Mouse (Mus musculus) adrenal gland, postnatal 36 days (tissue): ENCODE measurements around the gene Gpr155. TPM values are rescaled to one million over a fixed set of nuclear protein-coding genes. Genes with fewer than 3 reads are reported as not detected.

ENCODE experiments used
- DNase-seq, 2 experiments: peaks; one replicate each; pipeline ENCODE4 v3.0.0; 2021; ENCODE audit warnings: mixed read lengths in 1 of 2
- long read RNA-seq, 2 experiments: library from polyadenylated mRNA; stranded (forward); transcript quantifications; one replicate each; pipeline ENCODE4 v2.0.0; 2021; ENCODE audit warnings: borderline sequencing depth in 2 of 2
- total RNA-seq, 2 experiments: library from RNA; stranded (reverse); gene quantifications; 2 replicates each; pipeline ENCODE4 v1.2.3; 2021

Gpr155 gene
- 1 to 10 TPM; 5.3 to 6.0 TPM for total RNA-seq
- long read RNA-seq, experiment 1, partial matches to known transcripts = 0 of 2 reads
- long read RNA-seq, experiment 1, other reads (novel, unspliced or antisense) = 2 of 2 reads
- long read RNA-seq, experiment 2, partial matches to known transcripts = 0 of 3 reads
- long read RNA-seq, experiment 2, other reads (novel, unspliced or antisense) = 3 of 3 reads

DNA sequence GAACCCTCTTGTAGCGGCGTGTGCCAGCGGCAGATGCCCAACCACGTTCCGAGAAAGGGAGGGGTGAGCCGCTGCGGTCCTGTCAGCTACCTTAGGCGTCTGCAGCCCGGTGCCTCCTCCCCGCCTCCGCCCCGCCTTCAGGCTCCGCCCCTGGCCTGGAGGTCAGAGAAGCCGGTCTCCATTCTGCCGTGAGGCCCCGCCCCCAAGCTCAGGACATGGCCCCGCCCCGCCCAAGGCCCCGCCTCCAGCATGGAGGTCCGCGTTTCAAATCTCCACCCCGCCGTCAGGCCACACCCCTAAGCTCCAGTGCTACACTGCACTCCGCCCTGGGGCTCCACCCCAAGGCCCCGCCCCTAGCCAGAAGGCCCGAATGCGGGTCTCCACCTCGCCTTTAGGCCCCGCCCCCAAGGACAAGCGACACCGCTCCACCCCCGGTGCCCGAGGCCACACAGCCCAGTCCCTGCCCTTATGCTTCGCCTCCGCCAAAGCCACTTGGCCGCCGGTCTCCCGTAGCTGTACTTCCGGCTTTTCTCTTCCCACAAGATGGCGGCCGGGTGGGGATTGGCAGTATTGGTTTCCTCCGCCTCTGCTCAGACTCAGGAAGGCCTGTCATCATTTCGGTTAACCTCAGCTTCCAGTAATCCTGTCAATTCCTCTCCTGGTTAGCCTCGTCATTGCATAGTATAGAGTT, at the start of gene Gpr155:
Gene Gpr155, minus strand, starts transcription at position 217 of the 691 bp plus-strand sequence.
- peak; percentile 100 for DNase-seq

DNA sequence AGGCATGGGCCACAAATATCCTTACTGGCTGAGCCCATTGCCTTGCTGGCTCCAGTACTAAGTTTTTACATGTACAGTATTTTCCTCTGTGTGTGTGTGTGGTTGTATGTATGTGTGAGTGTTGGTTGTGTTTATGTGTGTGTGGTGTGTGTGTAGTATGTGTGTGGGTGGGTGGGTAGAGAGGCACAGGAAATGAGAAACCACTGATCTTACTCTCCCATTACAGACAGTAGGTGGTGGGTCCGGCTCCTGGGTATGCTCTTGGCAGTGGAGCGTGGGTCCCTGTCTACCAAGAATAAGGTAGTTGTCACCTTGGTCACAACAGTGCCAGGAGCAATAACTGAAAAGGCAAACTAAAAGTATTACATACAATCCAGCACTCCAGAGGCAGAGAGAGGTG, 49.5 kb upstream of the Gpr155 start:
- no peak for DNase-seq

DNA sequence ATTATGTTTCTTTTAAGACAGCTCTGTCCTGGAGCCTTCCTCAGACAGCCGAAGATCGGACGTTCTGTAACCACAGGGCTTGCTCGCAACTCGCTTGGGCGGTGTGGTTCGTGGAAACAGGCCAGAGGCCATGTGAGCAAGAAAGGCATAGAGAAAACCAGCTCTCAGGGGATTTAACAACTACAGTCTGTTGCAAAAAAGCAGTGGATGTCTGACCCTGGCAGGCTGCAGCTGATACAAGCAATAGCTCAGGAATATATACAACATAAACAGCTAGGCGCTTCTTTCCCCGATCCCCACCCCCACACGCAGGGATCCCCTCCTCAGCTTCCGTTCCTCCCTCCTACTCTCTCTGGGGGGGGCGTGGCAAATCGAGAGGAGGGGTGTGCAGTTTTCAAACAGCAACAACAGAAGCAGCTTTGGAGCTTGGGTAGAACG, 45.6 kb upstream of the Gpr155 start:
- peak in 1 of 2 experiments; percentile 47 for DNase-seq

DNA sequence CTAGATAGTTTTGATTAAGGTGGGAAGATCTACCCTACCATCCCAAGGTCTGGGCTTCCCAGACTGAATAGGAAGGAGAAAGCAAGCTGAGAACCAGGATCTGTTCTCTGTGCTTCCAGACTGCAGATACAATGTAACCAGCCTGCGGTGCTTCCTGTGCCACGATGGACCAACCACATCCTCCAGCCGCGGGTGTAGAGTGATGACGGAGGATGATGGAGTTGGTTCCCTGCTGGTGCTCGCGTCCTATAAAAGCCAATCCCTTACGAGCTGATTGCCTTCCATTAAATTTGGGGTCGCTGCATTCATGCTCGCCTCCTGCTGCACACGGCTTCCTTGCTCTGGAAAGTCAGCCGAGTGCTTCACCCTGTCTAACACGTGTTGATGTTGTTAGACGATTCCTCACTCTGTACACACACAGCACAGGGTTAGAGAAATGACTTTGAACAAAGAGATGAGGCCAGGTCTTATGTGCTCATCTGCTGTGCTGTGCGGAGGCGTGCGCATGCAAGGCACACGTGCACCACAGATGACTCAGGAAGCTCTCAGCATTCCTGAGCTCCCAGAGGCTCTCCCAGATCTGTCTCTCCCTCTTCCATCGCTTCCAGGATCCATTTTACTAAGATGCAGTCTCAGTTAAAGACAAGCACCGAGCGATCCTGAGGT, 42.6 kb upstream of the Gpr155 start:
- DNase-seq = peak; percentile 24 to 29

DNA sequence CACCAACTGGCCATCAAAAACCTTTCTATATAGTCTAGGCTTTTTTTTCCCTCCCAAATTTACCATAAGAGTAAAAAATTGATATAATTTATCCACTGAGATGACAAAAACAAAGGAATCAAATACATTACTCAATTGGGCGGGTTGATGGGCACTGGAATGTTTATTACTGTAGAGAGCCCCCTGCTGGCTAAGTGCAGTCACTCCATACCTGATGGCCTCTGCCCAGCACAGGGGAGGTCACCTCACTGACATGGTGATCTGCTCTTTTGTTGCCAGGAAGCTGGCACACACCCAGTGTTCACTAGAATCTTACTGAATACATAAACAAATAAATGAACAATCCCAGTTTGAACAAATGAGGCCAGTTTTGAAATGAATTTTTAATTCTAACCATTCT, 40.9 kb upstream of the Gpr155 start:
- peak; percentile 37 to 54 for DNase-seq

DNA sequence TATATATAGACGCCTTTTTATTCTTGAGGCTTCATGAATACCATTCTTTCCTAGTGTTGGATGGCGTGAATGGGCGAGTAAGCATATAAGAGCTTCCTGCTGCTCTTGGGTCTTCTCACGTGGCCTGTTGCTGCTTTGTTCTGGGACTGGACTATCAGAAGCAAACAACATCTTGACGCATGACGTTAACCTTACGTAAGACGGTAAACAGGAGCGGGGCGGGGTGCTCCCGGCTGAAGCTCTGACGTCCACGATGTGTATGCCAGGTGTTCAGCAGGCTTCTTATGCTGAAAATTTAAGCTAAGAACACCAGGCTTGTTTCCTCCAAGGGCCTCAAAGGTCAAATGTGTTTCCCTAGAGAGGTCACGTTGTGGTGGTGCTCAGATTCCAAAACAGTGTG, 39.5 kb upstream of the Gpr155 start:
- no peak for DNase-seq

DNA sequence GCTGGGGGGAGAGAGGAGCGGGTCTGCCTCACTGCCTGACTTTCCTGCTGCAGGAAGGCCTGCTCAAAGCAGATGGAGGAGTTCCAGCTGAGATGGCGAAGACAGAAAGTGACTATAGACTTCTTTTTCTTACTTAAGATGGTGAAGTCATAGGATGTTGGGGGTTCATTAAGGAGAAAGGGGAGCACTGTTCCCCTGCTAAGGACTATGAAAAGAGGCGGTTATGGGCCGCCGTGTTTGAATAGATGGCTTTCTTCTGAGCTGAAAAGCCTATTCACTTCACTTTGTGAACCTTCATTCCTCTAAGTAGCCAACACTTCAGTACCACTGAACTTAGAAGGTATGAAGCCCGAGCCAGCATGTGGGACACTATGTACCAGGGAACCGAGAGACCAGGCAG, 33.4 kb upstream of the Gpr155 start:
- no peak for DNase-seq

DNA sequence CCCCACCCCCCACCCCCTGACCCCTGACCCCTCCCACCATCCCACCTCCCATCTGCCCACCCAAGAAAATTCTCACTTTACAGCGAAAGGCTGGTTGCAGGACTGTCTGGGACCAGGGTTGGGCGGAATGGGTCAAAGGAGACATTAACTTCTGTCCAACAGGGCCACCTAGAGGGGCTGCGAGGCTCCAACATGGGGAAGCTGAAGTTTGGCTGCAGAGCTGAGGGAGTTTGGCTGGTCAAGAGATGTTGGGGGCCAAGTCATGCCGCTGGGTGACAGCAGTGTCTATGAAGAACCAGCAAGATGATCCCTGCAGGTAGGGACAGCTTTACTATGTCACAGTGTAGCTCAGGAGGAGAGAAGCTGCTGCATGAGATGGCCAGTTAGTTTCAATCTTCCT, 32.9 kb upstream of the Gpr155 start:
- peak; percentile 41 to 45 for DNase-seq

DNA sequence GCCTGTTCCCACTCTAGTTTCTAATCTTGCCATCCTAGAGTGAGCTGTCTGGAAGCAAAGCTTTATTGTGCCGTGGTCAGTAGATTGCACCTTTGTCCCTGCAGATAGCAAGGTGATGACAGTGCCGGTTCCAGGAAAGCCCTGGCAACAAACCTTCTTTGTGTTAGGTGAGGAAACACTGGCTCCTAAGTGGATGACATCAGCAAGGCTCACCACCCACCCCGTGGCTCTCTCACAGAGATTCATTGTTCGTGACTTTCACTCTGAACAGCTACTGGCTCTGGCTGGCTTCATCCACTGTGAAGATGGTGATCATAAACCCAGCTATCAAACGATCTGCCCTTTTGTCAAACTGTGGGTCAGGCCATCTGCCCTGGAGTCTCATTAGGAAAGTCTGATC, 29.5 kb upstream of the Gpr155 start:
- no peak for DNase-seq

DNA sequence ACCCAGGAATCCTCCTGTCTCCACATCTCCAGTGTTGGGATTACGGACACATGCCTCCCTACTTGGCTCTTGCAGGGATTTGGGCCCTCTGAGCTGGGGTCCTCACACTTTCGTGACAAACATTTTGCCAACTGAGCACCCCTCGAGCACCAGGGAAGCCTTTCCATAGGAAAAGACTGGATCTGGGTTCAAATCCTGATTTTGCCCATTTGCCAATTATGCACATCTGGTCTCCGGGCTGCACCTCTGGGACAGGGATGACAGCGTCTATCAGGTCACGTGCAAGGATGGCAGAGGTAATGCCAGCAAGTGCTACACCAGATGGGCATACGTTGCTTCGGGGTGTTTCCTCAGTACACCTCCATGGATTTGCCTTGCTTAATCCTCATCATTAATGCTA, 23.7 kb upstream of the Gpr155 start:
- no peak for DNase-seq

DNA sequence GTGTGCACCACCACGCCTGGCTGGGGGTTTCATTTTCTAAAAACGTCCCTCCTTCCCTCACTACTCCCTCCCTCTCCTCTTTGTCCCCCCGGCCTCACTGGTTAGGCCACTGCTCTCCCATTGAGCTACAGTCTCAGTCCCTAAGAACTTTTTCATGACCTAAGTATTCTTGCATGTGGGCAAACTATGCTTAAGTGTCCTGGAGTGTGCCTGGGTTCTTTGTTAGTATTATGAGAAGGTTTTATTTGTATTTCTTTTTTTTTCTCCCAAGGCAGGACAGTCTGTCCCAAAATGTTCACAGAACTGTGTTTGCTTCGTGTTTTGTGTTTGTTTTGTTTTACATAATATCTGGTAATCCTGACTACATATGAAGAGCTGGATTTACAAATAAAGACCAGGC, 21.3 kb upstream of the Gpr155 start:
- no peak for DNase-seq

DNA sequence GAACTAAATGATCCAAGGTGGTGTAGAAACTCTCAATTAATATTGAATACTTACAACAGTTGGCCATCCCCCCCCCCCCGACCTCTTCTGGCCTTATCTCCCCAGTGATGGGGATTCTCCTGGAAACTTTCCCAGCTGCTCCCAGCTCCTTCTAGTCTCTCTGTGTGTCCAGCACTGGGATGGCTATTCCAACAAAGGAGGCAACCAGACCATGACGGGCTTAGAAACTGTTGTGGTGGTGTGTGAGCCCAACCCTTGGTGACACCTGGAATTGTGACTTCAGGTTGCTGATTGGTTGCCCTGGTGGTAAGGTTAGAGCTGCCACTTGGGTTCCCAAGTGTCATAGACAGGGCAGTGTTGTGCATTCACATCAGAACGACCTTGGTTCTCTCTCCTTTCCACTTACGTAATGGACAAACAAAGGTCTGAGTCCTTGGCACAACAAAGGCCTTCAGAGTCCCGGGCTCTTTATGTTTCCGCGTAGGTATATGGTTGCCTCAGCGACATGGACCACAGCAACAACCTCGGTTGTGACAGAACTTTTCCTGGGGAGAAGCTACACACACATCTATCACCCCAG, 20.1 kb upstream of the Gpr155 start:
- no peak for DNase-seq

DNA sequence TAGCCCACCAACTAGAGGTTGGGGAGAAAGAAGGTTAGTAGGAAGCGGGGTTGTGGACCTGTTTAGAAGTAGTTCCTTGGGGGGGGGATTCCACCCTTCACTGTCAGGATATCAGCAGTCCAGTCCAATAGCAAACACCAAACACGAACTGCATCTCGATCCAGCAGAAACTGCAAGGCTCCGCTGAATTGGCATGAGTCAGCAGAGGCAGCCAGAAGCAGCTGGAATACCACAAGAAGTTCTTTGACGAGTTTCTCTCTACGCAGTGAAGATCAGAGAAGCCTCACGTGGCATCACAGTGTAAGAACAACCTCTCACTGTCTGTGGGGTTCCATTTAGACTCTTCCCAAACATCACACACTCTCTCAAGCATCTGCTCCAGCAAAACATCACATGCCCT, 18.6 kb upstream of the Gpr155 start:
- no peak for DNase-seq

DNA sequence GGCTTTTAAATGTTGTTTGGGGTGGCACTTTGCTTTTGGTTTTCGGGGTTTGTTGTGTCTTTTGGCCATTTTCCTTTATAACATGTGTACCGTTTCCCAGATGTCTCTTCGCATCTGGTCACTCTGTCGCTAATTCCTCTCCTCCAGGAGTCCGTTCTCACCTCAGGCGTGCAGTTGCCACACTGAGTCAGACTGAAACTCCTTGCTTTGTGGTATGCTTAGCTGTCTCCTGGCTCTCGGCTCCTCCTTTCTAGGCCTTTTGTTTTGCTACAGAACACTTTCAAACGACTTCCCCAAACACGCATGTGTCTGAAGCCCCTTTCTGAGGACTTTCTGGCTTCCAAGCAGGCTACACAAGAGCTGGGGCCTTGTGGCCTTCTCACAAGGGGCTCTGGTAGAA, 18.1 kb upstream of the Gpr155 start:
- DNase-seq = no peak

DNA sequence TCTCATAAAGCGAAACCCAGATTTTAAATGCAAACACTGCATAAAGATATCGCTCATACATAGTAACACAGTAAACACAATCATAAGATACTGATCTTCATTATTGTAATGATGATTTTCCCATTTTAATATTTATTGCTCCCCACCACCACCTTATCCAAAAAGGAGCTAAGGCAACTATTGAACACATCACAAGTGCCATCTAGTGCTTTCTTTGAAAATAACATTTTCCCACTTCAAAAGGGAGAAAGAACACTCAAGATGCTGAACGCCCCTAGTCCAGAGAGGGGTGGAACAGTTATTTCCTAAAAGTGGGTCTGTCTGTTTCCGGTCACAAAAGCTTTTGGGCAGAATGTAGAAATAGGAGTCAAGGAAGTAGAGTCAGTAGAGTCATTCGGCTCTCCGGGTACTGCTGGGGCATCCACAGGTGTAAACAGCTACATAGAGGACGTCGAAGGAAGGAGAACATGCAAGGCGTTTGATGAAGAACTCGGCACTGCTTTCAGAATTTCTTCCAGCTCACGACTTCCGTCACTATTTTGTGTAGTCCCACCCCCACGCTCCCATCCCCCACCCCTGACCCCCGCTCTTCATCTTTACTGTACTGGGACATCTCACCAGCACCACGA, 17.1 kb upstream of the Gpr155 start:
- DNase-seq = no peak

DNA sequence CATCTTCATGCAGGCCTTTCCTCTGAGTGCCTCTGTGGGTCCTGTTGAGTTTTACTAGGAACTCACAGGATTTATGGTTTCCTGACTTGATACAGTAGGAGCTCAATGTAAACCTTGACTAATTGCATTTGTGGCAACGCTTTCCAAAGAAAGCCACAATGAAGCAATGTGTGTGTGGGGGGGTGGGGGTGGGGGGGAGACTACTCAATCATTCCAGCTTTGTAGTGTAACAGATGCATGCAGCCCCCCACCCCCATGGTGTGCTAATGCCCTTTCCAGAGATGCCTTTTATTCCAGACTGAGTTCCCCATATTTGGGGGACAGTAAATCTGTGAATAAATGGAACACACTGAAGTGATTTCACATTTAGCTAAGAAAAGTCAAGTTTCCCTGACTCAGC, 15.3 kb upstream of the Gpr155 start:
- DNase-seq = no peak

DNA sequence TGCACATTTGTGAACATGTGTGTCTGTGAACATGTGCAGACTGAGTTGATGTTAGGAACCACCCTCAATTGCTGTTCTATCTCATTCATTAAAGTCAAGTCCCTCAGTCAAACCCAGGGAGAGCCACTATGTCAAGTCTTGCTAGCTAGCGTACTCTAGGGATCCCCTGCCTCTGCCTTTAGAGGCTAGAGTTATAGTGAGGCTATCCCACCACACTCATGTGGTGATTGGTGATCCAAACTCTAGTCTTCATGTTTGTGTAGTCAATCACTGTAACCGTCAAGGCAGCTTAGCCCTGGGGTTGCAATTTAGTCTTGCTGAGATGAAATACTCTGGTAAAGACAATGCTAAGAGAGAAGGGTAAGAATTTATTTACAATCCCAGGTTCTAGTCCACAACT, 11.1 kb upstream of the Gpr155 start:
- DNase-seq = no peak

DNA sequence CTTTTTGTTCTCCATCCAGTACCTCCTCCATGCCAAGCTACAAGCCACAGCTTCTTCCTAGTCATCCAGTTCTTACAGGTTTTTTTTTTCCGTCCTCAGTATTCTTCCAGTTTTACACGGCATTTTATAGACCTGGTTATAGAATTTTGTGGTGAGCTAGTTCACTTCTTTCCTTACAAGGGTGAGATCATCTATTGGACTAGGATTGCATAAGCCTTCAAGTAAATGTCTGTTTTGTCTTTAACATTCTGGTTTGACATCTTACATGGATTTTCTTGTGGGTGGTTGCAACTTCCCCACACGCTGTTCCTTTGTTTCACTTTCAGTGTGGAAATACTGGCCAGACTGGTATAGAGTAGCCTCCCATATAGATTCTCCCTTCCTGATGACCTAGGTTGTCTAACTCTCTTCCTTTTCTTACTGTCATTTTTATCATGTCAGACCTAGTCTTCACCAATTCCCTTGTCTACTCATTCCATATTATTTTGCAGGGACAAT, 10.5 kb upstream of the Gpr155 start:
- DNase-seq = no peak

DNA sequence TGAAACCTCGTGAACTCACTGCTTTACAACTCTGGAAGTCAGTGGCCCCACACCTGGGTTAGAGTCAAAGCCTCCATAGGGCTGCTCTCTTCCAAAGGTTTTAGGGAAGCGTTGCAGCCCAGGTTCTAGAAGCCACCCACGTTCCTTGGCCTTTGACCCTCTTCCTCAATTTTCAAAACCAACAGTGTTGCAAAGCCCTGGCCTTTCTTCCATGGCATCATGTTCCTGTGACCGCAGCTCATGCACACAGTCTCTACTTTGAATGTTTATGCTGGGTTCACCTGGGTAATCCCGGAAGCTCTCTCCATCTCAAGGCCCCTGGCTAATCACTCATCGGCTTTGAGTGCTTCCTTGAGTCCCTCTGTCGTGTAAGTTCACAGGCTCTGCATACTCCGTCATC, 9.1 kb upstream of the Gpr155 start:
- DNase-seq = no peak

DNA sequence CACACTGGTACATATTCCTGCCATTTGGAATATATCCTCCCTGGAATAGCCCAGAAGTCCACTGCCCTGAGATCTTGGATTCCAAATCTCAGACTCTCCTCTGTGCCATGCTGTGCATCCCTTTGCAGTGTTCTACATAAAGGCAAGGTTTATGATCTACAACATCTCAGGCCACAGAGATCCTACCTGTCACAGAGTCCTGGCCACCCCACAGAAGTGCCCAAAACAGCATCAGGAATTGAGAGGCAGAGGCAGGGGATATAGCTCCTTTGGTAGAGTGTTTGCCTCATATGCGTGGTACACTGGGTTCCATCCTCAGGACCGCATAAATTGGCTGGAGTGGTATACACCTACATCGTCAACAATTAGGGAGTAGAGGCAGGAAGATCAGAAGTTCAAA, 8.1 kb upstream of the Gpr155 start:
- DNase-seq = no peak

DNA sequence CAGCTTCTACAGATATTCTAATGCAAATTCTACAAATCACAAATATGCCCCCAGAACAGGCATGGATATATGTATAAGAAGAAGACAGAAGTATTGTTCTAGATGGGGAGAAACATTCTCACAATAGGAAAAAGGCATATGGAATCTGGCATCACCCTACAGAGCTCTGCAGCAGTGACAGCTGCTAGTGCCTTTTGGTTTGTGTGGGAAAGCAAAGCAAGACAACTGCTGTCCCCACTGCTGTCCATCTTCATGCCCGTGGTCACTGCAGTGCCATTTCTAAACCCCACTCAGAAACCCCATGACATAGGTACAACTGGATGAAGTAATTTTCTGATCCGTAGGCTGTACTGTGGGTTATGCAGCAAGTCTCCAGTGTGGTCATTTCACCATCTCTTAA, 6.4 kb upstream of the Gpr155 start:
- DNase-seq = no peak

DNA sequence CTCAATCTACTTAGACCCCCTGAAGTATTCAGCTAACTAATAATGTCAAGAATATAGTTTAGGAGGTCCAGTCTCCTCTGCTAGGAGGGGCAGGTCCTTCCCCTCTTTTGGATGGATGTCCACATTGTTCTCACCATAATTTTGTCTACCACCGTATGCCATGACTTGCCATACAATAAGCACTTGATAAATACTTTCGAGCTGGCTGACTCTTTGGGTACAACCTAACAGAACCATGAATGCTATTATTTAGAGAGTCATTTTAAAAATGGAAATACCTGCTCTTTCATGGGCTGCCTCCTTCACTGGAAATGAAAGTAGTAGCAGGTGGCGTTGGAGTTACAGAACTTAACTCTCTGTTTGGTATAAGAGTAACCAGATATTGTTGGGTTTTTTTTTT, 3.6 kb upstream of the Gpr155 start:
- no peak for DNase-seq

DNA sequence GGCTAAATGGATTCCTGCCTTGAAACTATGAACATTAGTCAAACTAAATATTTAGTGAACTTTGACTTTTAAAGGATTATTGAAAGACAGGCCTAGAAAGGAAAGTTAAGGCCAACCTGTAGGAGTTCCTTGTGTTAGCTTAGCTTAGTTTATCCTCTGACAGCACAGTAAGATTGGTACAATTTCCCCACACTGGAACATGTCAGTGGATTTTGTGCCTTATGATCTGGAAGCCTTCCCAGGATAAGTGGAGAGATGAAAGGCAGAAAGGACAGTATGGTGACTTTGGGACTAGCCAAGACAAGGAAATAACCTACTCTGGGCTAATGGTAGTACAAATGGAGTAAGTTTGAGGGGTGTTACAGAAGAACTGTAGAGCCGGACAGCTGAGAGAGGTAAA, 1.4 kb upstream of the Gpr155 start:
- no peak for DNase-seq
